Mouse (Mus musculus): ENCODE results near the gene Swsap1. TPM values are rescaled to one million over a fixed set of nuclear protein-coding genes. Genes with fewer than 3 reads are reported as not detected.

The Swsap1 gene
- polyA plus RNA-seq, 1 experiment = 6.9 TPM

GRCm38 (mm10) chr9:21996178-21996867, 40.8 kb downstream of the Swsap1 start:
- Histone ChIP-seq H3K27ac (ENCODE audit: insufficient read depth, low read length) (no peak overlapping the region), H3K4me1 (ENCODE audit: control insufficient read depth, insufficient read depth, low read length) (no peaks in the 10 kb centered on the region), H3K4me3 (ENCODE audit: insufficient read depth, low read length) (no peak overlapping the region)
- no peak for TF ChIP-seq CTCF (IDR thresholded peaks at IDR 0.05; ENCODE audit: borderline replicate concordance, insufficient read depth, low read length)
- no peak for TF ChIP-seq POLR2A (IDR thresholded peaks at IDR 0.05; ENCODE audit: low read depth, low read length)

DNA sequence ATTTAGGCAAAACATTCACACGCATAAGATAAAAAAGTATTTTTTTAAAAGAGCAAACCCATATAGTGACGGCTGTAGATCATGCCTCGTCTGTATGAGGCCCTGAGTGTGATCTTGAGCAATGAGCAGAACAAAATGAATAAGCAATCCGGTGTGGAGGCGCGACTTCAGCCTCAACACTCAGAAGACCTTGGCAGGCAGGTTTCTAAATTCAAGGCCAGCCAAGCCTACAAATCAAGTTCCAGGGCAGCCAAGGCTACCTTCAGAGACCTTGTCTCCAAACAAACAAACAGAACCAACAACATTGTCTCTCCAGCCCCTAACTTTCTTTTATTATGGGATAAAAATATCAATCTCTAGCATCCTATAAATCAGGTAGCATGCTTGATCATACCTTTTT, 44.7 kb downstream of the Swsap1 start:
- H3K4me1 ChIP-seq (ENCODE audit: control insufficient read depth, insufficient read depth, low read length) = peaks cover 3% of the 10 kb centered on the region; the same call in 1 of the 2 replicates
- TF ChIP-seq POLR2A (IDR thresholded peaks at IDR 0.05; ENCODE audit: low read depth, low read length) (no peak), CTCF (IDR thresholded peaks at IDR 0.05; ENCODE audit: borderline replicate concordance, insufficient read depth, low read length) (no peak)
- H3K27ac ChIP-seq (ENCODE audit: insufficient read depth, low read length) = no peak overlapping the region
- H3K4me3 ChIP-seq (ENCODE audit: insufficient read depth, low read length) = no peak overlapping the region

GRCm38 (mm10) chr9:22001633-22002032, 46.1 kb downstream of the Swsap1 start:
- Histone ChIP-seq H3K4me1 (ENCODE audit: control insufficient read depth, insufficient read depth, low read length) (peaks cover 3% of the 10 kb centered on the region; the same call in 1 of the 2 replicates), H3K4me3 (ENCODE audit: insufficient read depth, low read length) (no peak overlapping the region), H3K27ac (ENCODE audit: insufficient read depth, low read length) (no peak overlapping the region)
- no peak for TF ChIP-seq POLR2A (IDR thresholded peaks at IDR 0.05; ENCODE audit: low read depth, low read length)
- TF ChIP-seq CTCF (IDR thresholded peaks at IDR 0.05; ENCODE audit: borderline replicate concordance, insufficient read depth, low read length) = no peak

DNA sequence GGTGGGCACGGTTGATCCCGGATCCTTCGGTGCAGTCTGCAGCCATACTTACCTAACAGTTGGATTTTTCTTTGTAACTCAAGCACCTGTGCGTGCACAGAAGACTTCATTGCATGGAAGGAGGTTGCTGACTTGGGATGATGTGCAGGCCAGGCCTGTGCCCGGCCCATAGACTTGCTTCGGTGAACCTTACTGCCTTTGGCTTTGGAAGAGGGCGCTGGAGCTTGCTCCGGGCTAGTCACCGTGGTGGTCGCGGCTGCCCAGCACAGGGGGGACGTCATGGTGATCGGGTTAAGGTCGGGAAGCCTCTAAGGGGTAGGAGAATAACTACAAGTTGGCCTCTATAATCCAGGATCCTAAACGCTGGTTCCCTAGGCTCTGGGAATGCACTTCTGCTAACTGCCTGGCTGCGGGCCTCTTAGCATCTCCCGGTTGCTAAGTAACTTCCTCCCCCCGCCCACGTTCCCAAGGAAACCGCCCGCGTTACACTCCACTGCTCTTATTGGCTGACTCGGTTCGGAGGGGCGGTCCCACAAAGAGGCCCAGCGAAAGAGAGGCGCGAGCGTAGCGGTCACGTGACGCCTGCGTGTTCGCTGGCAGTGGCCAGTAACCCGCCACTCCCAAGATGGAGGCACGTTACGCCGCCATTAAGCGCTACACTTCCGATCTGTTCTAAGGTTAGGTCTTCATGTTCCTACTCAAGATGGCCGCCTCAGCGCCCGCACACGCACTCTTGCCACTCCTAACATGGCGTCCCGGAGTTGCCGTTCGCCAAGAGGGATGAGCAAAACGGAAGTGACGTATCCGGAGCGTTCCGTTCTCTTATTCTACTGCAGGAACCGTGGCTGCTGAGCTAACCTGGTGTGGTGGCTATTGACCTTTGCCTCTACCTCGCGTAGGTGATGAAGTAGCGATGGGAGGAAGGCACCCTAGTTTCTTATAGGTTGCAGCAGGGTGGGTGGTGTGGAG, 46.9 kb downstream of the Swsap1 start, which contains the start of the genes Ccdc151 and Prkcsh:
Gene Ccdc151 (minus strand): TSS at position 441 of the 969 bp plus-strand sequence.
Gene Prkcsh (plus strand): TSS at position 613 of the 969 bp plus-strand sequence.
- peaks cover 3% of the 10 kb centered on the region; the same call in 1 of the 2 replicates for H3K4me1 ChIP-seq (ENCODE audit: control insufficient read depth, insufficient read depth, low read length)
- peak; percentile 96 for TF ChIP-seq POLR2A (IDR thresholded peaks at IDR 0.05; ENCODE audit: low read depth, low read length)
- TF ChIP-seq CTCF (IDR thresholded peaks at IDR 0.05; ENCODE audit: borderline replicate concordance, insufficient read depth, low read length) = no peak
- peak within 1 kb of the TSS; percentile 72 for H3K4me3 ChIP-seq (ENCODE audit: insufficient read depth, low read length)
- peak within 1 kb of the TSS; percentile 7 for H3K27ac ChIP-seq (ENCODE audit: insufficient read depth, low read length)

- Histone ChIP-seq H3K4me1 (ENCODE audit: control insufficient read depth, insufficient read depth, low read length) (peaks cover 3% of the 10 kb centered on the region; the same call in 1 of the 2 replicates), H3K27ac (ENCODE audit: insufficient read depth, low read length) (peak overlapping the region; percentile 7), H3K4me3 (ENCODE audit: insufficient read depth, low read length) (peak overlapping the region; percentile 72)
- no peak; the same call in 1 of the 2 replicates for TF ChIP-seq POLR2A (IDR thresholded peaks at IDR 0.05; ENCODE audit: low read depth, low read length)
- TF ChIP-seq CTCF (IDR thresholded peaks at IDR 0.05; ENCODE audit: borderline replicate concordance, insufficient read depth, low read length) = no peak
Observed at GRCm38 (mm10) chr9:22003163-22003554, 47.6 kb downstream of the Swsap1 start.

- Histone ChIP-seq H3K4me1 (ENCODE audit: control insufficient read depth, insufficient read depth, low read length) (peaks cover 3% of the 10 kb centered on the region; the same call in 1 of the 2 replicates), H3K27ac (ENCODE audit: insufficient read depth, low read length) (no peak overlapping the region), H3K4me3 (ENCODE audit: insufficient read depth, low read length) (no peak overlapping the region)
- no peak for TF ChIP-seq POLR2A (IDR thresholded peaks at IDR 0.05; ENCODE audit: low read depth, low read length)
- no peak for TF ChIP-seq CTCF (IDR thresholded peaks at IDR 0.05; ENCODE audit: borderline replicate concordance, insufficient read depth, low read length)
Observed at GRCm38 (mm10) chr9:22004546-22004945, 49.0 kb downstream of the Swsap1 start.

Other genes with a start within 250 kb of the Swsap1 start
- 54.6 and 74.3 TPM in 2 replicates for gene Ldlr, start 232.3 kb upstream of the Swsap1 start, polyA plus RNA-seq (2011; ENCODE audit: insufficient read length, low read depth, missing spikeins)
- 14.2 and 21.2 TPM in 2 replicates for gene Spc24, start 195.5 kb upstream of the Swsap1 start, polyA plus RNA-seq (2011; ENCODE audit: insufficient read length, low read depth, missing spikeins)
- gene Kank2, start 157.0 kb upstream of the Swsap1 start, polyA plus RNA-seq (2011; ENCODE audit: insufficient read length, low read depth, missing spikeins) = 59.7 and 75.7 TPM in 2 replicates
- not detected in 2 replicates for gene Angptl8, start 120.2 kb upstream of the Swsap1 start, polyA plus RNA-seq (2011; ENCODE audit: insufficient read length, low read depth, missing spikeins)
- 15.9 and 18.6 TPM in 2 replicates for gene Dock6, start 103.1 kb upstream of the Swsap1 start, polyA plus RNA-seq (2011; ENCODE audit: insufficient read length, low read depth, missing spikeins)
- gene Rab3d, start 37.6 kb upstream of the Swsap1 start, polyA plus RNA-seq (2011; ENCODE audit: insufficient read length, low read depth, missing spikeins) = 6.7 and 13.5 TPM in 2 replicates
- 5.6 and 6.2 TPM in 2 replicates for gene Ccdc159, start 28.3 kb upstream of the Swsap1 start, polyA plus RNA-seq (2011; ENCODE audit: insufficient read length, low read depth, missing spikeins)
- 21.0 and 25.4 TPM in 2 replicates for gene Tmem205, start 28.2 kb upstream of the Swsap1 start, polyA plus RNA-seq (2011; ENCODE audit: insufficient read length, low read depth, missing spikeins)
- gene Plppr2, start 18.7 kb upstream of the Swsap1 start, polyA plus RNA-seq (2011; ENCODE audit: insufficient read length, low read depth, missing spikeins) = 13.1 and 14.9 TPM in 2 replicates
- gene Epor, start 7.8 kb downstream of the Swsap1 start, polyA plus RNA-seq (2011; ENCODE audit: insufficient read length, low read depth, missing spikeins) = not detected in 2 replicates
- gene Rgl3, start 33.7 kb downstream of the Swsap1 start, polyA plus RNA-seq (2011; ENCODE audit: insufficient read length, low read depth, missing spikeins) = 1.2 and 2.4 TPM in 2 replicates
- gene Ccdc151, start 46.9 kb downstream of the Swsap1 start, polyA plus RNA-seq (2011; ENCODE audit: insufficient read length, low read depth, missing spikeins) = 0.32 TPM in 1 of 2 replicates, not detected in the other
- gene Prkcsh, start 47.1 kb downstream of the Swsap1 start, polyA plus RNA-seq (2011; ENCODE audit: insufficient read length, low read depth, missing spikeins) = 144 and 153 TPM in 2 replicates
- not detected in 2 replicates for gene Elavl3, start 96.3 kb downstream of the Swsap1 start, polyA plus RNA-seq (2011; ENCODE audit: insufficient read length, low read depth, missing spikeins)
- gene Gm49318, start 115.5 kb downstream of the Swsap1 start, polyA plus RNA-seq (2011; ENCODE audit: insufficient read length, low read depth, missing spikeins) = not detected in 2 replicates
- gene Zfp653, start 115.6 kb downstream of the Swsap1 start, polyA plus RNA-seq (2011; ENCODE audit: insufficient read length, low read depth, missing spikeins) = 4.4 and 5.4 TPM in 2 replicates
- 15.8 and 16.5 TPM in 2 replicates for gene Ecsit, start 129.7 kb downstream of the Swsap1 start, polyA plus RNA-seq (2011; ENCODE audit: insufficient read length, low read depth, missing spikeins)
- gene Cnn1, start 143.5 kb downstream of the Swsap1 start, polyA plus RNA-seq (2011; ENCODE audit: insufficient read length, low read depth, missing spikeins) = 203 and 419 TPM in 2 replicates
- gene Elof1, start 161.4 kb downstream of the Swsap1 start, polyA plus RNA-seq (2011; ENCODE audit: insufficient read length, low read depth, missing spikeins) = 65.2 and 69.7 TPM in 2 replicates
- gene Acp5, start 180.0 kb downstream of the Swsap1 start, polyA plus RNA-seq (2011; ENCODE audit: insufficient read length, low read depth, missing spikeins) = 3.7 and 5.2 TPM in 2 replicates
- 20.4 and 21.5 TPM in 2 replicates for gene Pigyl, start 201.1 kb downstream of the Swsap1 start, polyA plus RNA-seq (2011; ENCODE audit: insufficient read length, low read depth, missing spikeins)
- gene Zfp872, start 232.3 kb downstream of the Swsap1 start, polyA plus RNA-seq (2011; ENCODE audit: insufficient read length, low read depth, missing spikeins) = not detected in 2 replicates

Measured in embryonic fibroblast, embryonic 13.5 days (primary cell).